Mouse (Mus musculus) heart, postnatal 0 days (tissue): Measurements from ENCODE around the gene Usp17la. TPM values are rescaled to one million over a fixed set of nuclear protein-coding genes. Genes with fewer than 3 reads are reported as not detected.

Experiments used
- ATAC-seq: fragments of 200-750 bp; cut with Nextera tagmentation; 2 replicates; pipeline ENCODE4 v1.8.0; 2017; ENCODE audit warnings: low read depth, moderate number of reproducible peaks, moderate library complexity; ENCODE audit not compliant: insufficient read depth
- DNase-seq: peaks from one replicate; pipeline ENCODE4 v3.0.0-alpha.2; 2016; ENCODE audit warnings: low spot score
- H3K27ac ChIP-seq: fragments of 300-500 bp; sonication (generic); 2 replicates; pipeline ENCODE4 v1.5.1; 2014; ENCODE audit warnings: low read depth, mild to moderate bottlenecking
- H3K27me3 ChIP-seq: fragments of 300-500 bp; sonication (generic); 2 replicates; pipeline ENCODE4 v1.6.1; 2014; ENCODE audit warnings: low read length, mixed read lengths; ENCODE audit not compliant: control insufficient read depth, insufficient read depth
- H3K36me3 ChIP-seq: fragments of 300-500 bp; sonication (generic); replicated peaks from 2 replicates; pipeline ENCODE4 v1.6.1; 2014; ENCODE audit warnings: low read length, mixed read lengths; ENCODE audit not compliant: control insufficient read depth, insufficient read depth
- H3K4me1 ChIP-seq: fragments of 300-500 bp; sonication (generic); 2 replicates; pipeline ENCODE4 v1.6.1; 2014; ENCODE audit warnings: antibody characterized with exemption; ENCODE audit not compliant: control insufficient read depth, insufficient read depth
- H3K4me2 ChIP-seq: fragments of 300-500 bp; sonication (generic); 2 replicates; pipeline ENCODE4 v1.6.1; 2014; ENCODE audit warnings: low read depth, mild to moderate bottlenecking, low read length, moderate library complexity
- H3K4me3 ChIP-seq: fragments of 300-500 bp; sonication (generic); 2 replicates; pipeline ENCODE4 v1.5.1; 2014; ENCODE audit warnings: low read depth, low read length
- H3K9ac ChIP-seq: fragments of 300-500 bp; sonication (generic); replicated peaks from 2 replicates; pipeline ENCODE4 v1.6.1; 2014; ENCODE audit warnings: low read depth, low read length, mixed read lengths
- H3K9me3 ChIP-seq: fragments of 300-500 bp; sonication (generic); replicated peaks from 2 replicates; pipeline ENCODE4 v1.6.1; 2016; ENCODE audit warnings: low read length; ENCODE audit not compliant: control insufficient read depth
- CTCF ChIP-seq: IDR thresholded peaks from 2 replicates; pipeline ENCODE4 v1.5.1; 2016; ENCODE audit warnings: antibody characterized with exemption, control low read depth, low read depth
- EP300 ChIP-seq: IDR thresholded peaks from 2 replicates; pipeline ENCODE4 v1.6.1; 2016; ENCODE audit warnings: antibody characterized with exemption, low read depth
- WGBS: fragments of 180-500 bp; shearing (Covaris S2); extraction: QIAGEN DNeasy Blood & Tissue Kit; methylation state at CpG from one replicate; pipeline ENCODE4 v1.1.7; 2014; 5-methylcytosine and 5-hydroxymethylcytosine counted together
- polyA plus RNA-seq: library from polyadenylated mRNA; unstranded; fragments of >200 nt; fragmentation: Nextera tagmentation; extraction: Ambion mirVana; gene quantifications from 2 replicates; pipeline ENCODE4 v1.2.1, GENCODE M21; 2015
- total RNA-seq: library from RNA; depleted of rRNA; stranded (reverse); fragments of >200 nt; gene quantifications from 2 replicates; pipeline ENCODE4 v1.2.3, GENCODE M21; 2014; ENCODE audit warnings: low replicate concordance; rRNA removed

Gene Usp17la
- total and polyA plus RNA-seq, 2 experiments from 2014 or later, result not detected

GRCm38 (mm10) chr7:104857683-104858082 lies 874 bp downstream of the Usp17la start:
- ATAC-seq (no peak), DNase-seq (no peak)
- no peak overlapping the region for H3K4me3 ChIP-seq
- no peak overlapping the region for H3K27ac ChIP-seq
- no peaks in the 10 kb centered on the region for H3K9me3 ChIP-seq
- WGBS, result 54% methylated on average over 1 of the region's 1 CpGs
- H3K9ac ChIP-seq, result no peak overlapping the region
- no peaks in the 10 kb centered on the region for H3K4me1 ChIP-seq
- H3K4me2 ChIP-seq, result no peak overlapping the region
- H3K36me3 ChIP-seq, result no peaks in the 10 kb centered on the region
- TF ChIP-seq CTCF (no peak), EP300 (no peak)
- no peaks in the 10 kb centered on the region for H3K27me3 ChIP-seq

DNA sequence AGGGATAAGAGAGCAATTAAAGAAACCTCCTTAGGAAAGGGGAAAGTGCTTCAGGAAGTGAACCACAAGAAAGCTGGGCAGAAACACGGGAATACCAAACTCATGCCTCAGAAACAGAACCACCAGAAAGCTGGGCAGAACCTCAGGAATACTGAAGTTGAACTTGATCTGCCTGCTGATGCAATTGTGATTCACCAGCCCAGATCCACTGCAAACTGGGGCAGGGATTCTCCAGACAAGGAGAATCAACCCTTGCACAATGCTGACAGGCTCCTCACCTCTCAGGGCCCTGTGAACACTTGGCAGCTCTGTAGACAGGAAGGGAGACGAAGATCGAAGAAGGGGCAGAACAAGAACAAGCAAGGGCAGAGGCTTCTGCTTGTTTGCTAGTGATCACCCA lies 4.6 kb downstream of the Usp17la start:
- no peaks in the 10 kb centered on the region for H3K9me3 ChIP-seq
- H3K9ac ChIP-seq, result no peak overlapping the region
- no peak overlapping the region for H3K4me2 ChIP-seq
- no peaks in the 10 kb centered on the region for H3K27me3 ChIP-seq
- no peaks in the 10 kb centered on the region for H3K4me1 ChIP-seq
- no peak for ATAC-seq
- no peak overlapping the region for H3K27ac ChIP-seq
- no peak for DNase-seq
- no peak overlapping the region for H3K4me3 ChIP-seq
- TF ChIP-seq CTCF, result no peak
- no peak for TF ChIP-seq EP300
- H3K36me3 ChIP-seq, result no peaks in the 10 kb centered on the region
- WGBS, result 72% methylated on average over 3 of the region's 3 CpGs

GRCm38 (mm10) chr7:104877731-104878130 lies 20.9 kb downstream of the Usp17la start, which contains the start of gene Olfr665:
Gene Olfr665 (plus strand): TSS chr7:104878031.
- Histone ChIP-seq H3K9me3 (no peaks in the 10 kb centered on the region), H3K4me2 (no peak within 1 kb of the TSS), H3K27me3 (no peaks in the 10 kb centered on the region), H3K36me3 (no peaks in the 10 kb centered on the region), H3K9ac (no peak within 1 kb of the TSS), H3K27ac (no peak within 1 kb of the TSS), H3K4me3 (no peak within 1 kb of the TSS), H3K4me1 (no peaks in the 10 kb centered on the region)
- ATAC-seq (no peak), DNase-seq (no peak)
- 26% methylated on average over 1 of the region's 1 CpGs for WGBS
- no peak for TF ChIP-seq EP300
- TF ChIP-seq CTCF, result no peak

- no peak within 1 kb of the TSS for H3K4me3 ChIP-seq
- WGBS, result 80% methylated on average over 2 of the region's 2 CpGs
- 0 out of 2 replicates have a peak, but pooled peaks cover 2% of the 10 kb centered on the region for H3K9me3 ChIP-seq
- no peak within 1 kb of the TSS for H3K4me2 ChIP-seq
- no peak within 1 kb of the TSS for H3K27ac ChIP-seq
- H3K4me1 ChIP-seq, result no peaks in the 10 kb centered on the region
- no peaks in the 10 kb centered on the region for H3K36me3 ChIP-seq
- DNase-seq (no peak), ATAC-seq (no peak)
- no peak within 1 kb of the TSS for H3K9ac ChIP-seq
- no peaks in the 10 kb centered on the region for H3K27me3 ChIP-seq
- TF ChIP-seq CTCF (no peak), EP300 (no peak)
Observed at GRCm38 (mm10) chr7:104895852-104896251, 39.0 kb downstream of the Usp17la start, which contains the start of gene Olfr666. Gene Olfr666 (minus strand): TSS chr7:104895952.

Other genes starting within 250 kb of the Usp17la start
- not detected in 2 replicates for gene Olfr656, start 243.1 kb upstream of the Usp17la start, total RNA-seq
- not detected in 2 replicates for gene Olfr656, start 243.1 kb upstream of the Usp17la start, polyA plus RNA-seq
- gene Olfr657, start 232.2 kb upstream of the Usp17la start, total RNA-seq, result not detected in 2 replicates
- gene Olfr657, start 232.2 kb upstream of the Usp17la start, polyA plus RNA-seq, result not detected in 2 replicates
- gene Olfr658, start 209.7 kb upstream of the Usp17la start, total RNA-seq, result not detected in 2 replicates
- not detected in 2 replicates for gene Olfr658, start 209.7 kb upstream of the Usp17la start, polyA plus RNA-seq
- gene Olfr659, start 190.3 kb upstream of the Usp17la start, total RNA-seq, result not detected in 2 replicates
- not detected in 2 replicates for gene Olfr659, start 190.3 kb upstream of the Usp17la start, polyA plus RNA-seq
- not detected in 2 replicates for gene Olfr661, start 170.5 kb upstream of the Usp17la start, total RNA-seq
- gene Olfr661, start 170.5 kb upstream of the Usp17la start, polyA plus RNA-seq, result not detected in 2 replicates
- gene Usp17le, start 79.5 kb upstream of the Usp17la start, total RNA-seq, result not detected in 2 replicates
- gene Usp17le, start 79.5 kb upstream of the Usp17la start, polyA plus RNA-seq, result not detected in 2 replicates
- not detected in 2 replicates for gene Usp17lb, start 14.4 kb upstream of the Usp17la start, total RNA-seq
- not detected in 2 replicates for gene Usp17lb, start 14.4 kb upstream of the Usp17la start, polyA plus RNA-seq
- not detected in 2 replicates for gene Olfr665, start 21.0 kb downstream of the Usp17la start, total RNA-seq
- gene Olfr665, start 21.0 kb downstream of the Usp17la start, polyA plus RNA-seq, result not detected in 2 replicates
- not detected in 2 replicates for gene Olfr666, start 38.9 kb downstream of the Usp17la start, total RNA-seq
- not detected in 2 replicates for gene Olfr666, start 38.9 kb downstream of the Usp17la start, polyA plus RNA-seq
- not detected in 2 replicates for gene Olfr667, start 64.5 kb downstream of the Usp17la start, total RNA-seq
- gene Olfr667, start 64.5 kb downstream of the Usp17la start, polyA plus RNA-seq, result not detected in 2 replicates
- gene Olfr668, start 71.0 kb downstream of the Usp17la start, total RNA-seq, result not detected in 2 replicates
- gene Olfr668, start 71.0 kb downstream of the Usp17la start, polyA plus RNA-seq, result not detected in 2 replicates
- gene Olfr669, start 77.2 kb downstream of the Usp17la start, total RNA-seq, result not detected in 2 replicates
- gene Olfr669, start 77.2 kb downstream of the Usp17la start, polyA plus RNA-seq, result not detected in 2 replicates
- gene Olfr670, start 105.6 kb downstream of the Usp17la start, total RNA-seq, result not detected in 2 replicates
- not detected in 2 replicates for gene Olfr670, start 105.6 kb downstream of the Usp17la start, polyA plus RNA-seq
- not detected in 2 replicates for gene Olfr671, start 122.1 kb downstream of the Usp17la start, total RNA-seq
- not detected in 2 replicates for gene Olfr671, start 122.1 kb downstream of the Usp17la start, polyA plus RNA-seq
- gene Olfr672, start 145.0 kb downstream of the Usp17la start, total RNA-seq, result not detected in 2 replicates
- not detected in 2 replicates for gene Olfr672, start 145.0 kb downstream of the Usp17la start, polyA plus RNA-seq
- gene Olfr675, start 171.5 kb downstream of the Usp17la start, total RNA-seq, result not detected in 2 replicates
- not detected in 2 replicates for gene Olfr675, start 171.5 kb downstream of the Usp17la start, polyA plus RNA-seq
- gene Olfr676, start 175.7 kb downstream of the Usp17la start, total RNA-seq, result not detected in 2 replicates
- not detected in 2 replicates for gene Olfr676, start 175.7 kb downstream of the Usp17la start, polyA plus RNA-seq
- gene Olfr677, start 194.4 kb downstream of the Usp17la start, total RNA-seq, result not detected in 2 replicates
- not detected in 2 replicates for gene Olfr677, start 194.4 kb downstream of the Usp17la start, polyA plus RNA-seq
- gene Olfr678, start 207.5 kb downstream of the Usp17la start, total RNA-seq, result not detected in 2 replicates
- gene Olfr678, start 207.5 kb downstream of the Usp17la start, polyA plus RNA-seq, result not detected in 2 replicates
- not detected in 2 replicates for gene Olfr679, start 224.2 kb downstream of the Usp17la start, total RNA-seq
- gene Olfr679, start 224.2 kb downstream of the Usp17la start, polyA plus RNA-seq, result not detected in 2 replicates
- not detected in 2 replicates for gene Olfr680-ps1, start 235.8 kb downstream of the Usp17la start, total RNA-seq
- not detected in 2 replicates for gene Olfr680-ps1, start 235.8 kb downstream of the Usp17la start, polyA plus RNA-seq